Mouse (Mus musculus): ENCODE measurements around the gene Dhps. TPM values are rescaled to one million over a fixed set of nuclear protein-coding genes. Genes with fewer than 3 reads are reported as not detected.

The Dhps gene
- polyA plus RNA-seq, 1 experiment from 2014 or later = 69.4 TPM

DNA sequence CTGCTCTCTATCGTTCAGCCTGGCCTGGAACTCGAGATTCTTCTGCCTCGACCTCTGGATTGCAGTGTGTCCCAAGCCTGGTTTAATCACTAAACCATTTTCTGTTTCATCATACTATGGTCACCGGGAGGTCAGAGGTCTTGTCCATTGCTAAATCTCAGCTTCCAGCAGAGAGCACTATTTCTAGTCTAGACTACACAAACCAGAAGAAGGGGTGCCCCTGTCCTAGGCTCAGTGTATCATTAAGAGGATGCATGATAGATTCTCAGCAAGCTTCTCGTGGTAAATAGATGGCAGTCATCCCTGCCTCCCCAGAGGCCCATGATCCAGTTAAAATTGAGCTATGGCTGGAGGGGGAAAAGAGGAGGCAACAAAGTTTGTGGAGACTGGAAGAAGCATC is 516 bp upstream of the Dhps start:
- no peak for ATAC-seq (ENCODE audit: insufficient number of reproducible peaks, low FRiP score, low TSS enrichment, low read depth)
- H3K4me2 ChIP-seq (ENCODE audit: low read depth, severe bottlenecking) = peak overlapping the region; percentile 64
- H3K9me3 ChIP-seq (ENCODE audit: control insufficient read depth, low read length) = no peaks in the 10 kb centered on the region
- 87% methylated on average over 5 of the region's 5 CpGs for WGBS
- H3K4me1 ChIP-seq (ENCODE audit: control insufficient read depth, insufficient read depth, low read length) = no peaks in the 10 kb centered on the region
- peaks cover 8% of the 10 kb centered on the region; the same call in 1 of the 2 replicates for H3K36me3 ChIP-seq (ENCODE audit: control insufficient read depth, insufficient read depth, low read length)
- no peak overlapping the region for H3K27ac ChIP-seq (replicated peaks; ENCODE audit: low read depth, low read length)
- H3K27me3 ChIP-seq (ENCODE audit: control insufficient read depth, insufficient read depth, low read length) = no peaks in the 10 kb centered on the region
- H3K9ac ChIP-seq (ENCODE audit: low read length) = peak overlapping the region; percentile 74
- peak overlapping the region; percentile 90; the same call in 1 of the 2 replicates for H3K4me3 ChIP-seq (ENCODE audit: low read depth, low read length)
- no peak for DNase-seq (ENCODE audit: low spot score)

- peak overlapping the region; percentile 64 for H3K4me2 ChIP-seq (ENCODE audit: low read depth, severe bottlenecking)
- no peaks in the 10 kb centered on the region for H3K9me3 ChIP-seq (ENCODE audit: control insufficient read depth, low read length)
- ATAC-seq (ENCODE audit: insufficient number of reproducible peaks, low FRiP score, low TSS enrichment, low read depth) (0 out of 2 replicates have a peak, but pooled peaks have one; percentile 10), DNase-seq (ENCODE audit: low spot score) (no peak)
- no peaks in the 10 kb centered on the region for H3K27me3 ChIP-seq (ENCODE audit: control insufficient read depth, insufficient read depth, low read length)
- H3K9ac ChIP-seq (ENCODE audit: low read length) = peak overlapping the region; percentile 74
- 36% methylated on average over 9 of the region's 9 CpGs for WGBS
- H3K4me1 ChIP-seq (ENCODE audit: control insufficient read depth, insufficient read depth, low read length) = no peaks in the 10 kb centered on the region
- peak overlapping the region; percentile 90 for H3K4me3 ChIP-seq (ENCODE audit: low read depth, low read length)
- H3K27ac ChIP-seq (replicated peaks; ENCODE audit: low read depth, low read length) = peak overlapping the region; percentile 91; the same call in 1 of the 2 replicates
- peaks cover 8% of the 10 kb centered on the region; the same call in 1 of the 2 replicates for H3K36me3 ChIP-seq (ENCODE audit: control insufficient read depth, insufficient read depth, low read length)
Observed at GRCm38 (mm10) chr8:85072364-85072929, 890 bp downstream of the Dhps start.

DNA sequence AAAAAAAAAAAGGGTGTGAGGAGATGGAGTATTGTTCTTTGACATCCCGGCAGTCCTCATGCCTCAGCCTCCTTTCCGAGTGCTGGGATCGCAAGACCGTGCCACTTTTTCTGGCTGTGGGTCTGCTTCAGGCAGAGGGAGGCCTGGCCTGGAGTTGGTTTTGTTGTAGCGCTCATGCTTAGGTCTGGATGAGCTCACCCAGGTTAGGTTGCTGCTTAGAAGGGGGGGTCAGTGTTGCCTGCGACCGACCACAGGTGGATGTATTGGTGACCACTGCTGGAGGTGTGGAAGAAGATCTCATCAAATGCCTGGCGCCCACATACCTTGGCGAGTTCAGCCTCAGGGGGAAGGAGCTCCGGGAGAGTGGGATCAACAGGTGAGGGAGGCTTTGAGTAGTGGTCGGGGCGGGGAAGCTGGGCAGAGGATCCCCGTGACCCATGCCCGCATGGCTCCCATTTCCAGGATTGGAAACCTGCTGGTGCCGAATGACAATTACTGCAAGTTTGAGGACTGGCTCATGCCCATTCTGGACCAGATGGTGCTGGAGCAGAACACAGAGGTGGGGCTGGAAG is 1.6 kb downstream of the Dhps start:
- no peaks in the 10 kb centered on the region for H3K9me3 ChIP-seq (ENCODE audit: control insufficient read depth, low read length)
- no peak overlapping the region for H3K9ac ChIP-seq (ENCODE audit: low read length)
- H3K36me3 ChIP-seq (ENCODE audit: control insufficient read depth, insufficient read depth, low read length) = peaks cover 8% of the 10 kb centered on the region; the same call in 1 of the 2 replicates
- WGBS = 89% methylated on average over 15 of the region's 15 CpGs
- no peaks in the 10 kb centered on the region for H3K27me3 ChIP-seq (ENCODE audit: control insufficient read depth, insufficient read depth, low read length)
- DNase-seq (ENCODE audit: low spot score) (no peak), ATAC-seq (ENCODE audit: insufficient number of reproducible peaks, low FRiP score, low TSS enrichment, low read depth) (no peak)
- no peak overlapping the region for H3K4me3 ChIP-seq (ENCODE audit: low read depth, low read length)
- H3K4me1 ChIP-seq (ENCODE audit: control insufficient read depth, insufficient read depth, low read length) = no peaks in the 10 kb centered on the region
- no peak overlapping the region for H3K4me2 ChIP-seq (ENCODE audit: low read depth, severe bottlenecking)
- no peak overlapping the region for H3K27ac ChIP-seq (replicated peaks; ENCODE audit: low read depth, low read length)

DNA sequence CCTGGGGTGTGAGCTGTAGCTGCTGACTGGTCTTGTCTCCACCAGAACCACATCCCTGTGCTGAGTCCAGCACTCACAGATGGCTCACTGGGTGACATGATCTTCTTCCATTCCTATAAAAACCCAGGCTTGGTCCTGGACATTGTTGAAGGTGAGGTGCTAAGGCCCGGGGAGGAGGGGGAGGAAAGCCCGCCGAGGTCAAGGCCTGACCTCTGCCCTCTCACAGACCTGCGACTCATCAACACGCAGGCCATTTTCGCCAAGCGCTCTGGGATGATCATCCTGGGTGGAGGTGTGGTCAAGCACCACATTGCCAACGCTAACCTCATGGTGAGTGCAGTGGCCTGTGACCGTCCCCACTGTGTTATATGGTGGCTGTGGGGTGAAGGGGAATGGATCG is 2.6 kb downstream of the Dhps start:
- DNase-seq (ENCODE audit: low spot score) (no peak), ATAC-seq (ENCODE audit: insufficient number of reproducible peaks, low FRiP score, low TSS enrichment, low read depth) (no peak)
- H3K36me3 ChIP-seq (ENCODE audit: control insufficient read depth, insufficient read depth, low read length) = peaks cover 8% of the 10 kb centered on the region; the same call in 1 of the 2 replicates
- H3K9me3 ChIP-seq (ENCODE audit: control insufficient read depth, low read length) = no peaks in the 10 kb centered on the region
- no peak overlapping the region for H3K27ac ChIP-seq (replicated peaks; ENCODE audit: low read depth, low read length)
- 80% methylated on average over 10 of the region's 10 CpGs for WGBS
- H3K9ac ChIP-seq (ENCODE audit: low read length) = no peak overlapping the region
- H3K4me3 ChIP-seq (ENCODE audit: low read depth, low read length) = no peak overlapping the region
- no peak overlapping the region for H3K4me2 ChIP-seq (ENCODE audit: low read depth, severe bottlenecking)
- H3K27me3 ChIP-seq (ENCODE audit: control insufficient read depth, insufficient read depth, low read length) = no peaks in the 10 kb centered on the region
- no peaks in the 10 kb centered on the region for H3K4me1 ChIP-seq (ENCODE audit: control insufficient read depth, insufficient read depth, low read length)

GRCm38 (mm10) chr8:85074617-85075016 is 3.1 kb downstream of the Dhps start:
- no peak overlapping the region for H3K9ac ChIP-seq (ENCODE audit: low read length)
- ATAC-seq (ENCODE audit: insufficient number of reproducible peaks, low FRiP score, low TSS enrichment, low read depth) (no peak), DNase-seq (ENCODE audit: low spot score) (no peak)
- H3K27me3 ChIP-seq (ENCODE audit: control insufficient read depth, insufficient read depth, low read length) = no peaks in the 10 kb centered on the region
- no peak overlapping the region for H3K4me3 ChIP-seq (ENCODE audit: low read depth, low read length)
- peaks cover 8% of the 10 kb centered on the region; the same call in 1 of the 2 replicates for H3K36me3 ChIP-seq (ENCODE audit: control insufficient read depth, insufficient read depth, low read length)
- 0 out of 2 replicates have a peak, but pooled peaks cover under 1% of the 10 kb centered on the region for H3K4me1 ChIP-seq (ENCODE audit: control insufficient read depth, insufficient read depth, low read length)
- no peaks in the 10 kb centered on the region for H3K9me3 ChIP-seq (ENCODE audit: control insufficient read depth, low read length)
- H3K27ac ChIP-seq (replicated peaks; ENCODE audit: low read depth, low read length) = no peak overlapping the region
- WGBS = 94% methylated on average over 10 of the region's 10 CpGs
- H3K4me2 ChIP-seq (ENCODE audit: low read depth, severe bottlenecking) = no peak overlapping the region

DNA sequence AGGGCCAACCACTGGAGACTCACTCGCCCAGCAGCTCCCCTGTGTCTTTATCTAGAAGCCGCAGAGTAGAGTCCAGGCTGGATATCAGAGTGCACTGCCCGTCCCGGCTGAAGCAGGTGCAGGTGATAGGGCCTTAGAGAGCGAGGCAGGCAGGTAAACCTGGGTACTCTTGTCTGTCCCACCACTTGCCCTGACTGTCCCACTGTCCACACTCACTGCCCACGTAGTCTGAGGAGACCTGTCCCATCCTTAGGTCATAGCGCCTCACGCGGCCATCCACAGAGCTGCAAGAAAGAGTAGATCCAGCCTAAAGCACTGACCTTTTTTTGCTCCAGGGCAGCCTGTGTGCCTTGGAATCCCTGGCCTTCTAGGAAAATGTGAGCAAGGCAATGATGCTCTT is 4.4 kb downstream of the Dhps start:
- no peak overlapping the region for H3K9ac ChIP-seq (ENCODE audit: low read length)
- DNase-seq (ENCODE audit: low spot score) = peak; percentile 43
- H3K36me3 ChIP-seq (ENCODE audit: control insufficient read depth, insufficient read depth, low read length) = peaks cover 8% of the 10 kb centered on the region; the same call in 1 of the 2 replicates
- ATAC-seq (ENCODE audit: insufficient number of reproducible peaks, low FRiP score, low TSS enrichment, low read depth) = no peak
- H3K4me1 ChIP-seq (ENCODE audit: control insufficient read depth, insufficient read depth, low read length) = 0 out of 2 replicates have a peak, but pooled peaks cover 3% of the 10 kb centered on the region
- H3K4me3 ChIP-seq (ENCODE audit: low read depth, low read length) = no peak overlapping the region
- WGBS = 79% methylated on average over 9 of the region's 9 CpGs
- H3K9me3 ChIP-seq (ENCODE audit: control insufficient read depth, low read length) = no peaks in the 10 kb centered on the region
- H3K4me2 ChIP-seq (ENCODE audit: low read depth, severe bottlenecking) = no peak overlapping the region
- no peak overlapping the region for H3K27ac ChIP-seq (replicated peaks; ENCODE audit: low read depth, low read length)
- H3K27me3 ChIP-seq (ENCODE audit: control insufficient read depth, insufficient read depth, low read length) = no peaks in the 10 kb centered on the region

- ATAC-seq (ENCODE audit: insufficient number of reproducible peaks, low FRiP score, low TSS enrichment, low read depth) (no peak), DNase-seq (ENCODE audit: low spot score) (peak; percentile 87)
- H3K9me3 ChIP-seq (ENCODE audit: control insufficient read depth, low read length) = no peaks in the 10 kb centered on the region
- H3K4me3 ChIP-seq (ENCODE audit: low read depth, low read length) = no peak overlapping the region
- 0% methylated on average over 2 of the region's 2 CpGs for WGBS
- H3K4me2 ChIP-seq (ENCODE audit: low read depth, severe bottlenecking) = no peak overlapping the region
- H3K36me3 ChIP-seq (ENCODE audit: control insufficient read depth, insufficient read depth, low read length) = peaks cover 8% of the 10 kb centered on the region; the same call in 1 of the 2 replicates
- H3K9ac ChIP-seq (ENCODE audit: low read length) = no peak overlapping the region
- no peak overlapping the region for H3K27ac ChIP-seq (replicated peaks; ENCODE audit: low read depth, low read length)
- H3K4me1 ChIP-seq (ENCODE audit: control insufficient read depth, insufficient read depth, low read length) = peaks cover 7% of the 10 kb centered on the region; the same call in 1 of the 2 replicates
- no peaks in the 10 kb centered on the region for H3K27me3 ChIP-seq (ENCODE audit: control insufficient read depth, insufficient read depth, low read length)
Observed at GRCm38 (mm10) chr8:85076993-85077392, 5.4 kb downstream of the Dhps start.

GRCm38 (mm10) chr8:85080214-85080531 is 8.6 kb downstream of the Dhps start:
- Histone ChIP-seq H3K9ac (ENCODE audit: low read length) (peak overlapping the region; percentile 83), H3K4me1 (ENCODE audit: control insufficient read depth, insufficient read depth, low read length) (peaks cover 12% of the 10 kb centered on the region; the same call in 1 of the 2 replicates), H3K4me3 (ENCODE audit: low read depth, low read length) (peak overlapping the region; percentile 82), H3K27me3 (ENCODE audit: control insufficient read depth, insufficient read depth, low read length) (no peaks in the 10 kb centered on the region), H3K27ac (replicated peaks; ENCODE audit: low read depth, low read length) (no peak overlapping the region; the same call in 1 of the 2 replicates), H3K4me2 (ENCODE audit: low read depth, severe bottlenecking) (peak overlapping the region; percentile 75), H3K9me3 (ENCODE audit: control insufficient read depth, low read length) (no peaks in the 10 kb centered on the region), H3K36me3 (ENCODE audit: control insufficient read depth, insufficient read depth, low read length) (peaks cover 5% of the 10 kb centered on the region; the same call in 1 of the 2 replicates)
- no peak for ATAC-seq (ENCODE audit: insufficient number of reproducible peaks, low FRiP score, low TSS enrichment, low read depth)
- no peak for DNase-seq (ENCODE audit: low spot score)
- 1% methylated on average over 25 of the region's 25 CpGs for WGBS
